Mouse (Mus musculus) frontal cortex, postnatal 36 days (tissue): Measurements from ENCODE around the gene Asb18.

Source experiments
- DNase-seq, 2 experiments: peaks; one replicate each; pipeline ENCODE4 v3.0.0; 2022; ENCODE audit warnings: low spot score in 2 of 2

Gene Asb18

DNA sequence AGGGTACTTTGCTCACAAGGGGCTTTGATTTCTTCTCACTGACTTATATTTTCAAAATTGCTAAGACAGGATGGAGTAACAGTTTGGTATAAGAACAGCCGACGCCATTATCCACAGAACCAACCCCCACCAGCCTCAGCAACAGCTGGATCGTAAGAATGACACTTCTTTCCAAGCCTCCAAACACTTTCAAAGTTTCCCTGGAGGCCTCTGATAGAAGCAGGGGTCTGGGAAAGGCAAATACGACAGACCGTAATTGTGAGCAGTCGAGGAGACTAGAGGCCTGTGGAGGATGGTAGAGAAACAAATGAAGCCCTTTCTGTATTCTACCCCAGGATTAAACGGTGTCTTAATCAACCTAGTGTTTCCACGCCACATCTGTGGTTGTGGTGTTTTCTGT is 42.6 kb downstream of the Asb18 start:
- no peak for DNase-seq

DNA sequence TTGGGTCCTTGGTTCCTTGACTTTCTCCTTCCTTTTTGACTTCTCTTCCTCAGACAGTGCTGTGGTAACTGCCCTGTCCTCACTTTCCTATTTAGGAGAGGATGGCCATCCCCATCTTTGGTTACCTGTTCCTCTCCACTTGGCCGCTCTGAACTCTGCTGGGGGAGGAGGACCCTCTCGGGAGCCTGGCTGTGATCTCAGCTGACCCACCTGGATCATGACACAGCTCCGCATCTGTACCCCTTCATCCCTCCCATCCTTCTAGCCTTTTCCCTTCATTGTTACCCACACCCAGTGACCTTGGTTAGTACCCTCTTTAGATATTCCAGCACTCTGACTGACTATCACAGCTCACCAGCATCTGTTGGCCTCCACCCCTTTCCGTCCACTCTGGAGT is 44.8 kb downstream of the Asb18 start:
- DNase-seq, result no peak

DNA sequence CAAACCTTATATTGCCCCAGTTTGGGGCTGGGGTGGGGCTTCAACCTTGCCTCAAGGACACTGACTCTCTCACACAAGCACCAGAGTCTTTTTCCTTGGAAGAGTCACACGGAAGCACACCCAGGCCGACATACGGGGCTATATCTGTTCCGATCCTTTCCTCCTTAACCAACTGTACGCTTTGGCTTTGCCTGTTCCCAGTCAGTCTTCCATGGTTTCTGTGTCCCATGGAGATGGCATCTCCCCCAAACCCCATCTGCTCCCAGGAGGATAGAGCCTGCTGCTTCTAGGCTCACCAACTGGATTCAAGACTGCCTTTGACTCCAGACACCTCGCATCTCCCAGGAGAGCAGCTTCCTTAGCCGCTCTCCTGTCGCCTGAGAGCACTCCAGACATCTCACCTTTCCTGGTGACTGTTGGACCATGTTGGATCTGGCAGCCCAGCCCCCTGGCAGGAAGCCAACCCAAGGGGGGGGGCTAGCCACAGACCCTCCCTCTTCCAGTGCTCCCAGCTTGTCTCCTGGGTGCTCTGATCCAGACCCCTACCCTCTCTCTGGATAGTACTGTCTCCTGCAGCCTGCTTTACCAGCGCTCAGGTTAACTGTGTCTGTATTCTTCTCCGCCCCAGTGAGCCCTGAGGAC is 45.3 kb downstream of the Asb18 start:
- no peak for DNase-seq

DNA sequence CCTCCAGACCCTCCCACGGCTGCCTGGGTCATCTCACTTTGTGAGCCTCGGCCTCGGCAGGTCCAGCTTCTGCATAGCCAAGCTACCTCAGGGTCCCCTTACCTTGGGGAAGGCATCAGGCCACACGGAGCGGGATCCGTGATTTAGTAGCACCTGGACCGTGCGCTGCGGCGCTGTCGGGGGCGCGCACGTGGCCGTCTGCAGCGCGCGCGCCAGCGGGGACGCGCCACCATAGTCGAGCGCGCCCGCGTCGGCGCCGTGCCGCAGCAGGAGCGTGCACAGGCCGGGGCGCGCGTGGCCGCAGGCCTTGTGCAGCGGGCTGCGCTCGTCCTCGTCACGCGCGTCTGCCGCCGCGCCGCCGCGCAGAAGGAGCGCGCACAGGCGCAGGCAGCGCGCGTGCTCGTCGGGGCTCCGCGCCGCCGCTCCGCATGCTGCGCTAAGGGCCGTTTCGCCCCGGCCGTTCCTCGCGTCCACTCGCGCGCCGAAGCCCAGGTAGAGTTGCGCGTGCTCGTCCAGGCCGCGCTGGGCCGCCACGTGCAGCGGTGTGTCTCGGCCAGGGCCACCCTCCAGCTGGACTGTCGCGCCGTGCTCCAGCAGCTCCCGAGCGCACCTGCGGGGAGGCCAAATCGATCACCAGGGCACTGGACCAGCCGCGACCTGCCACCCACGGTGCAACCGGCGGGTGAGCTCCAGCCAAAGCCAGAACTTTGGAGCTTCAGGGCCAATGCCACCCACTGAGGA is 46.2 kb downstream of the Asb18 start:
- peak; percentile 47 to 55 for DNase-seq

DNA sequence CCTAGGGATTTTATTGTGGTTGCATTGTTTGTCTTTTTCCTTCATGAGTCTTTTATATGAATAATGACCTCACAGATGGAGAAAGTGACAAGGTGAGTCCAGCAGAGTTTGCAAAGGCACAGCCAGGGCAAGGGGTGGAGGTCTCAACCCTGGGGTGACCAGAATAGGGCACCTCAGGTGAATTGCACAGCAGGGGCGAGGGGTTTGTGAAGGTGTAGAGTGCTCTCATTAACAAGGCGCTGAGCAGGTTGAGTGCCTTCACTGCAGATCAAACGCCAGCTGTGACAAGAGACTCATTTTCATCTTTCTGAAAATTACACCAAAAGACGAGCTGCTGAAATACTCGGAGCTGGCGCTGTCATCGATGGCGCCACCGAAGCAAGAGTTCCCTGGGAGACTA is 46.9 kb downstream of the Asb18 start:
- no peak for DNase-seq

DNA sequence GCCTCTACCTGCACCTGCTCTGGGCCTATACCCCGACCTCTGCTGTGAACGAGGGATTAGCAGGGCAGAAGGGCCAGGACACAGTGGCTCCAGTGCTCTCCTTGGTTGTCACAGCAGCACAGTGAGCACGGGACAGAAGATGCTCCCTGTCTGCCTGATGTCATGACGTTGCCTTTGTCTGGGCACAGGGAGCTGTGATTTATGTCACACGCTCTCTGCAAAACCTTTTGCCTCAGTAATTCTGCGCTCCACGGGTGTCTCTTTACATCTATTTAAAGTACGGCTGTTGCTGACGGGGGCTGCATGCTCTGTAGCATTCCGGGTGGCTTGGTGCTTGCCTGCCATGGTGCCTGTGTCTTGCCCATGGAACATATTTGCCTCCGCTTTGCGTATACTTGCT is 50.0 kb downstream of the Asb18 start:
- DNase-seq, result no peak

DNA sequence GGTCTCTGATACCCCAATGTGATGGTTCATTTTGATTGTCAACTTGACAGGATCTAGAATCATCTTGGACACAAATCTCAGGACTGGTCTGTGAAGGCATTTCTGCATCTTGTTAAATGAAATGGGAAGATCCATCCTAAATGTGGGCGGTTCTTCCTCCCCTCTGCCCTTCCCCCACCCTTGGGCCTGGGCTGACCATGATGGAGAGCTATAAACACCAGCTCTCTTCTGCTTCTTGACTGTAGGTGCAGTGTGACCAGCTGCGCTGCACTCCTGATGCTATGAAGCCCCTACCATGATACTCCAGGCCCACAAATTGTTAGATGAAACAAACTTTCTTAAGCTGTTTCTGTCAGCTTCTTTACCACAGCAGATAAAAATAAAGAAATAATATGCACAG is 51.2 kb downstream of the Asb18 start:
- no peak for DNase-seq

DNA sequence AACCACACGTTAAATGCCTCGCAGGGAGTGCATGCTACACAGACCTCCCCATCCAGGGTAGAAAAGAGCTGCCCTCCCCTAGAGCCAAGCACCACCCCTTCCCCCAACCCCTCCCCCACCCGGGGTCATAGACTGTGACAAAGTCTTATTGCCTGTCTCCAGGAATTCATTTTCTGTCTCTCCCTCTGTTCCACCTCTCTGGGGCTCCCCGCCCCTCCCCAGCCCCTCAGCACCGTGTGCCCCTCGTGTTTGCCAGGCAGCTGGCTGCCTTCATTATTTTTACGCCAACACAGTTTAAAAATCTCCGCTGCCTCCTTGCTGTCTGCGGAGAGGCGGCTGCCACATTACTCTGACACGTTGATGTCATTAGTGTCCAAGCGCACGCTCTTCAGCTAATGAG is 52.4 kb downstream of the Asb18 start:
- DNase-seq, result no peak

DNA sequence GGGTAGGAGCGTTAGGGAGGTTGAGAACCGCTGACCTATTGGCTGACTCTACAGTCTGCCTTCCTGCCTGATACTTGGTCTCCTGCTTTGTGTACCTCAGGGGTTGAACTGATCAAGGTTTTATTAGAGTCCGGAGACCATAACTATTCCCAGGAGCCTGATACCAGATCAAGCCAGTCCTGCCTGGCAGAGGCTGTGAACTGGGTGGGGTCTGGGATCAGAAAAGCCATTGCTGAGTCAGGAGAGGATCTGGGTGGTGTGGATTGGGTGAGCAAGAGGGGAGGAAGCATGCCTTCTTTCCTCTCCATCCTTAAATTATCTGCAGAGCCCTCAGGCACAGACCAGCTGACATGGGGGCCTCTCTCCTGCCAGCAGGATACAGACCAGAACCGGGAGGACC is 55.1 kb downstream of the Asb18 start:
- no peak for DNase-seq

DNA sequence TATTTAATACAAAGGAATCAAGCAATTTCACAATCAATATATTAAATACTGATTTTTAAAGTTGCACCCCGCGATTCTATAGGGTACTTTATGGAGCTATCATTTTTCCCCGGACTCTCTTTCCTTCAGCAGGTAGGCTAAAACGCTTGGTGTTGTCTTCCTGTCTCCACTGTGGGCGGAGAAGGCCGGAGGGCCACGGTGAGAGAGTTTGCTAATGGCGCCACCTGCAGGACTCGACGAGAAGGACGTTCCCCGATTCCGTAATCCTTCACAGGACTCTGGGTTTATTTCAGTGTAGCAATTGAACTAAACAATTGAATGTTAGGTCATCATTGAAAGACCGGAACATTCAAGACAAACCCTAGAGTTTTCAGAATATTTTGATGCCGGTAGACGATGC is 71.3 kb downstream of the Asb18 start:
- peak in 1 of 2 experiments; percentile 70 for DNase-seq

DNA sequence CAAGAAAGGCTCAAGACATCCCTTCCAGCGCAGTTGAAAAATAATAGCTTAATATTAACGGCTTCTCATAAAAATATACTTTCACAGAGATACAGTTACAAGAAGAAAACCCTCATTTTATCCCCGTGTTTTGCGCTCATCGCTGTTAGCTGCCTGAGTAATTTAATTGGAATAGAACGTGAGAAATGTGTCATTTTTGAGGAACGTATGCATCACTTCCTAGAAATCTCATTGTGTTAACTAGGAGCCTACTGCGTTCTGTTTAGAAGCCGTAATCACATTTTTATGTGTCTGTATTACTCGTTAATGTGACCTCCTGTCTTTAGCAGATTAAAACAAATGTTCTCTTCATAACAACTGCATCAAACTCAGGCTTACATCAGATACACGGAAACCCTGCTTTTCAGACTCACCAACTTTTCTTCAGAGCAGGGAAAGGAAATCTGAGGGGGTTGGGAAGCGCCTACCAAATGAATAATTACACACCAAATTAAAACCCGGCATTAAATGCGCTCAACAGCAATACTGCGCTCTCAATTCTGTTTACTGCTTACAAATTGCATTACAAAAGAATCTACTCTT is 72.0 kb downstream of the Asb18 start:
- DNase-seq, result no peak

DNA sequence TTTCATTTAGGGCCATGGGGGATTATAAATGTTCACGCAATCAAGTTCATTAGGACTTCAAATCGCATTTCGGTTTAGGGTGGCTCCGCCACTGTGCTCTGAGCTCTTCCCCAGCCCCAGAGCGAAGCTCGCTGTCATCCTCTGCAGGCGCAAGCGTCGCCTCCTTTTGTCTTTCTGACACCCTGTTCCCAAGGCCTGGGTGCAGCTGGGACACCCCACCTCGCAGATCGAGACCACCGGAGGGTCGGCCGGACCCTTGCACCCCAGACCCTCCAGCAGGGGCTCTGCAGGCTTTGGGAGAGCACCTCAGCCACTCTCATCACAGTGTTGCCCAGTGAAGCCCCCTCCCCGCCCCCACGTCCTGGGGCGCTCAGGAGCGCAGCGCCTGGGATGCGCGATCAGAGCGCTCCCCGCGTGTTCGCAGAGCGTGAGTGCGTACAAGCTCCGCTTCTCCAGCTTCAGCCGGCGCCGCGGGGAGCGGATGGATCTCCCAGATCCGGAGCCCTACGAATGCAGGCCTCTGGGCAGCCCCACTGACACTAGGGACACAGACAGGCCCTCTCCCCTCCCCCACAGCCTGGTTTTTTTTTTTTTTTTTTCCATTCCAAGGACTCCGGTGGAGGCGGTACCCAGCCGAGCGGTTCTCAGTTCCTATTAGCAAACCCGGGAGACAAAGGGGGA is 72.6 kb downstream of the Asb18 start:
- DNase-seq, result no peak

DNA sequence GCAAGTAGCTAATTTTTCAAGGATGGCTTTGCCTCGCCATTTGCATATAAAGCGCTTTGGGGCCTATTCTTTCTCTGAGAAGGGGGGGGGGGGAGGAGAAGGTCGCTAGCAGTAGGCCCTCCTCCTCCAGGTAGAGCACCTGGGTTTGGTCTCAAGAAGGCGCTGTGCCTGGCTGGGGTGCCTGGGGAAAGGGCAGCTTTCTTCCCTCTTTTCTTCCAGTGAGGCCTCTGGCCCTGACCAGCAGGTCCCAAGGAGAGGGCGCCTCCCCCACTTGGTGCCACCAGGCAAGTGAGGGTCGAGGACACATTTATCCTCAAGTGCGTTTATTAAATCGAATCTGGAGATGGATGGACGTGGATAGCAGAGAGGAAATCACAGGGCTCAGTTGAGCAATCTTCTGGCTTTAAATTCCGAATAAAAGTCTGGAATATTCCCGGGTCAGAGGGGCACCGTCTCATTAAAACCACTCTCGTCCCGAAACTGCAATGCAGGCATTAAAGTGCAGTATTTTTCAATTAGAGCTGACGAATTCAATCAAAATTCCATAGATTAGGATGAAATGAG is 73.4 kb downstream of the Asb18 start:
- DNase-seq, result no peak

DNA sequence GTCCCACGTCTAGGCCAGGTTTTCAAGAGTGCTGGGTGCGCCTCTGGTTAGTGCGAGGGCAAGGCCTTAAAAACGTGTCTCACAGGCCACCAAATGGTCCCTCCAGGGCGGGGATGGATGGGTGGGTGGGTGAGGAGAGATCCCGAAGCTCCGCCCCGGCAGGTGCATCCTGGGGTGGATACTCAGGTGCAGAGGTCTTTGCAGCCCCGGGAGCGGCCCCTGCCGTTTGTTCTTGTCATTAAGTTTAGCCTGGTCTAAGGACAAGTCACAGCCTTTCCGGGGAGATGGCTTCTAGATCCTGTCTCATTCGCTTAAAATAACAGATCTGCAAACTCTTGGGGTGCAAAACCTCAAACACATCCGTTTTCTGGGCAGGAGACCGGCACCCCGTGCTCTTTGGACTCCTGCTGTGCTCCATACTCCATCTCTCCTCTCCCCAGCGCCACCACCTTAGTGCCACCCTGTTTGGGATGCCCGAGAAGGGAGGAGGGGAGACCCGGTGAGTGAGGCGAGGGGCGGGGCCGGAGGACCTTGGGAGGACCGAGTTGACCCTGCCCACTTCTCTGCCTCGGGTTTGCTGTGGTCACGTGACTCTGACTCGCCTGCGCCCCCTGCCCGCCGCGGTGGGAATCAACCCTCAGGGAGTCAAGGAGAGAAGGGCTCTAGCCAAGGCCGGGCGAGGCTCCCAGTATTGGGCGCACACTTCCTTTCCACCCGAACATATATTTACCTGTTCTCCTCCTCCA is 74.3 kb downstream of the Asb18 start:
- DNase-seq, result peak in 1 of 2 experiments; percentile 37

DNA sequence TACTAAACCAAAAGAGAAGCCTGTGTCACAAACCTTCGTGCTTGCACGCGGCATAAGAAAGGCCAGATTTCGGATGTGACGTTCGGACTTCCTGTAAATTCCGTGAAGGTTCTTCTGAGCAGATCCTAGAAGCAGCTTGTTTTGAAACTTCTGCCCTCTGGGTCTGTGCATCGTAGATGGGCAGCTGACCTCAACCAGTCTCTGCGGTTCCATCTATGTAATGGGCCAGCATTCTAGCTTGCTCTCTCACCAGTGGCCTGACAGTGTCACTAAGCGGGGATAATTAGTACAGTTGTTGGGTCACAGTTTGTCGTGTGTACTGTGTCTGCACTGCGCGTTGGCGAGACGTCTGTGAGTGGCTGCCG is 74.9 kb downstream of the Asb18 start:
- no peak for DNase-seq

DNA sequence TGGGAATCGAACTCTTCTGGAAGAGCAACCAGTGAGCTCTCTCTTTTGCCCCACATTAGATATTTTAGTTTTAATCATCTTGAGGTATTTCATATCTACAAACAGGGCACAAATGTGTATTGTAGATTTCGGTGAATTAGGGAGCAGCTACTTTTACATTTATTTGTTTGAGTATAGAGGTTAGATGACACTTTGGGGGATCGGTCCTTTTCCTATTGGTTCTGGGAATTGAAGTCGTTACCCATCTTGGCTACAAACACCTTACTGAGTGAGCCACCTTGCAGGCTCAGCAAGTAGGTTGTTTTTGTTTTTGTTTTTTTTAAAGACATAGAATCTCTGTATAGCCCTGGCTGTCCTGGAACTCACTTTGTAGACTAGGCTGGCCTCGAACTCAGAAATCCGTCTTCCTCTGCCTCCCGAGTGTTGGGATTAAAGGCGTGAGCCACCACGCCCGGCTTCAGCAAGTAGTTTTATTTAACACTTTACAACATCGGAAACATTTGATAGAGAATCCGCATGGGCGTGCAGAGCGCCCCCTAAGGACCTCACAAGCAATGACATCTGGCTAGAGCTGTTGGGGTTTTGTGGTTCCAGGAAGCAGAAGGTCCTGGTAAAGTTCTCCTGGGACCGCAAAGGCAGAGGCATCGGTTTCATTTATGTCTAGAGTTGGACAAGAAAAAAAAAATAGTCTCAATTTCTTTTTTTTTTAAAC is 75.4 kb downstream of the Asb18 start:
- DNase-seq, result no peak

DNA sequence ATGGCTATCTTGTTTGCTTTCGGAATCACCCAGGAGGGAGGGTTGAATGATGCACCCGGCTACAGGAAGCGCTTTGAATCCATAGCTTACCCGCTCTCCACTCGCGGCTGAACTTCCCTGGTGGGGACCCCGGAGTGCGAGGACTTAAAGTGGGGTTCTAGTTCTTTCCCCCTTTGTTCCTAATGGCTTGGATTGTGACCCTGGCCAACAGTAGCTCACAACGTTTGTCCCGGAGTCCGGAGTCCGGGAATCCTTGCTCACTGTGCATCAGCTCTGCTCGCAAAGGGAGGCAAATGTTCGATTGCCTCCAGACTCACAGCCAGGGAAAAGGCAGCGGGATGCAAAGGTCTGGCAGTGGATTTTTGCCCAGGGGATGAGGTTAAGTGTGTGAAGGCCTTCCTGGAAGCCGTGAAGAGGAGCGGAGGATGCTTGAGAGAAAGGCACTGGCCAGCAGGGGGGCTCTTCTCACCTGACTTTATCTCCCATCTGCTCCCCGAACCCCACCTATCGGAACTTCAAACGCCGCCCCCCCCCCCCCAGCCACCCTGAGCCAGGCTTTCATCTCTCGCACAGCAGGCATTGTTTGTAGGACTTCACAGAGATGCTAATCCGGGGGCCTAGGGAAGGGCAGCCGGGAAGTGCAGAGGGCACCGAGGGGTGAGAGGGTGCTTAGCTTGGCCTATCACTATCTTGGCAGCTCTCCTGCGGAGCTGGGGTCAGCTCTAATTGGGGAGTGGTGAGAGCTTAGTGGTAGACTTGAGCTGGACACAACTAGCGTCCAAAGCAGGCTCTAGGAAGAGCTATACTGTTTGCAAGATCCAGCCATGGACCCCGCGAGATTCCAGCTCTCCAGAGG is 78.7 kb downstream of the Asb18 start:
- DNase-seq, result no peak

DNA sequence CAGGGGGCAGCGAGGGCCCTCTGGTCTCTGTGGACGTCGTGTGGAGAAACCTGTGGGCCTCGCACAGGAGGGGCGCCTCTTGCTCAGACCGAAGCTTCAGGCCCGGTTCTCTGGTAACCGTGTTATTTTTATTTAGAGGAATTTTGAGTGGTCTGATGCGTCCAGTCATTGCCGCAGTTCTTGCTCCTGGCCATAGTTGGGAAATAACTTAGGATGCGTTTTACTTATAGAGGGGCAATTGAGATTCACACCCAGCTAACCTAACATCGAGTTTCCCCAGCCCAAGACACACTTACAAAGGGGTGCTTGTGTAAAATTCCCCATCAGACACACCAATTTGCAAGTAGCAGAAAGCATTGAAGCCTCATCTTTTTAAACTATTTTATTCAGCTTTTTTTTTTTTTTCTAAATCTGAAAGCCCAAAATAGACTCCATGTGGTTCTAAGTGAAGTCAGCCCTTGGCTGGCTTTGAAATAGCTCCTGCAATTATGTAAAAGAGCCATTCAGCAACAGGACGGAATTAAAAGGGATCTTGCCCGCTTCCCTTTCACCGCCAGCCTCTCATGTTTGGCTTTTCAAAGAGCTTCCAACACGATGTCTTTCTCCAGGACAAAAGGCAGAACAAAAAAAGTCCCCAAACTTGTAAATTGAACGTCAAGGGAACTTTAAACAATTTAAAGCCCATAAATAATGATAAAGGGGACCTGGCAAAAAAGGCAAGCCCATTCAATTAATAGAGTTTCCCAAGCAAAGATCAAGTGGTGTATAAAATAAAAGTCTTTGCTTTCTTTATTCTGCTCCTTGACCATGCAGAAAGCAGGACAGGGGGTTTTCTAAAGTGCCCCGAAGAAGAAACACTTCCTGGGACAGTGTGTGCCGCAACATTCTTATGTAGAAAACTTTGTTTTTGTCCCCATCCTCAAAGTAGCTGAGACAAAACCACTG is 79.9 kb downstream of the Asb18 start:
- no peak for DNase-seq

DNA sequence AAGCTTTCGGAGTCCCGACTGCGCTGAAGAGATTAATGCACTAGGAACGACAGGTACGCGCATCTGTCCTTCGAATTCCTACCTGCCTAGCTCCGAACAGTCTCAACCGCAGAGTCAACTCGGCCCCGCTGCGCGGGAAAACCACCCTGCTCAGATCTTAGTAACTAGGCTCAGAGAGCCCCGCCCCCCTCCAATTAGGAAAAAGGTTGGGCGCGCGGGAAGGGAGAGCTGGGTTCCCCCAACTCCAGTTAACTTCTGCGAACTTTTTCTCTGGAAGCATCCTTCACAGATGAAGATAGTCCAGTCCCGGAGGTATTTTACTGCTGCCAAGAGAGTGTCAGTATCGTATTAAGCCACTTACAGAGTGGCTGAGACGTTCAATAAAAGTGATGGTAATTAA is 80.7 kb downstream of the Asb18 start:
- DNase-seq, result no peak
